Mouse (Mus musculus) lung, postnatal 0 days (tissue): ENCODE measurements at regions not wholly inside any gene's neighbourhood (a gene's known extent, or its start where the extent isn't known, plus 50 kb on each side); places are given as distances from the start of the nearest gene placed in this dataset.

Experiments used
- CTCF ChIP-seq: IDR thresholded peaks from 2 replicates; pipeline ENCODE4 v1.5.1; 2016; ENCODE audit warnings: antibody characterized with exemption, mild to moderate bottlenecking
- EP300 ChIP-seq: IDR thresholded peaks from 2 replicates; pipeline ENCODE4 v1.6.1; 2016; ENCODE audit warnings: antibody characterized with exemption, mild to moderate bottlenecking, control low read depth

DNA sequence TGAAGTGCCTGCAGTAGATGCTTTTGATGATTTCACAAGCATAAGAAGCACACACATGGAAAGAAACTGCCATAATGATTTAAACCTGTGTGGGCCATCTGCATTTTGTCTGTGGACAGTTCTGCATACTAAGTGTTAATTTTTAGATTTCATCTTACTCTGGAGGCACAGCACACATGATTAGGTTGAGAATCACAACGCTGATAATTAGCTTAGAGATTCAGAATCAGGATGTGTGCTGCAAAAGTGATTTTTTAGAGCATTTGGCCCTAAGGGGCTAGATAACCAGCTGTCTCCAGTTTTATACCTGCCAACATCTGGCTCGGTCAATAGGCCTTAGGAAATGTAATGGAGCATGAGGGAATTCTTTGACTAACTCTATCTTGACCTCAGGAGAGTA lies 323.2 kb downstream of the Cetn3 start:
- TF ChIP-seq CTCF, result no peak
- no peak for TF ChIP-seq EP300
